Mouse (Mus musculus) midbrain, embryonic 13.5 days (tissue): Measurements from ENCODE around the gene Mon1a. TPM values are rescaled to one million over a fixed set of nuclear protein-coding genes. Genes with fewer than 3 reads are reported as not detected.

Experiments used
- ATAC-seq: fragments of 200-750 bp; cut with Nextera tagmentation; 2 replicates; pipeline ENCODE4 v1.8.0; 2017; ENCODE audit warnings: mild to moderate bottlenecking, moderate TSS enrichment, moderate library complexity
- H3K27ac ChIP-seq: fragments of 300-500 bp; sonication (generic); 2 replicates; pipeline ENCODE4 v1.5.1; 2015; ENCODE audit warnings: inconsistent platforms, mild to moderate bottlenecking, moderate library complexity
- H3K27me3 ChIP-seq: fragments of 300-500 bp; sonication (generic); 2 replicates; pipeline ENCODE4 v1.6.1; 2015; ENCODE audit warnings: mild to moderate bottlenecking, inconsistent platforms
- H3K36me3 ChIP-seq: fragments of 300-500 bp; sonication (generic); 2 replicates; pipeline ENCODE4 v1.6.1; 2015; ENCODE audit warnings: mild to moderate bottlenecking, inconsistent platforms
- H3K4me1 ChIP-seq: fragments of 300-500 bp; sonication (generic); replicated peaks from 2 replicates; pipeline ENCODE4 v1.6.1; 2015; ENCODE audit warnings: inconsistent platforms
- H3K4me2 ChIP-seq: fragments of 300-500 bp; sonication (generic); replicated peaks from 2 replicates; pipeline ENCODE4 v1.6.1; 2015; ENCODE audit warnings: moderate library complexity, mild to moderate bottlenecking, inconsistent platforms
- H3K4me3 ChIP-seq: fragments of 300-500 bp; sonication (generic); replicated peaks from 2 replicates; pipeline ENCODE4 v1.5.1; 2015; ENCODE audit warnings: mild to moderate bottlenecking, inconsistent platforms
- H3K9ac ChIP-seq: fragments of 300-500 bp; sonication (generic); replicated peaks from 2 replicates; pipeline ENCODE4 v1.6.1; 2015; ENCODE audit warnings: mild to moderate bottlenecking, inconsistent platforms
- H3K9me3 ChIP-seq: fragments of 300-500 bp; sonication (generic); 2 replicates; pipeline ENCODE4 v1.6.1; 2016; ENCODE audit warnings: mild to moderate bottlenecking, inconsistent platforms
- WGBS: fragments of 180-500 bp; shearing (Covaris S2); methylation state at CpG from one replicate; pipeline ENCODE4 v1.1.7; 2015; 5-methylcytosine and 5-hydroxymethylcytosine counted together
- polyA plus RNA-seq: library from polyadenylated mRNA; unstranded; fragments of >200 nt; fragmentation: Nextera tagmentation; extraction: Ambion mirVana; gene quantifications from 2 replicates; pipeline ENCODE4 v1.2.1, GENCODE M21; 2015

The Mon1a gene
- polyA plus RNA-seq = 21.5 and 23.8 TPM in 2 replicates

DNA sequence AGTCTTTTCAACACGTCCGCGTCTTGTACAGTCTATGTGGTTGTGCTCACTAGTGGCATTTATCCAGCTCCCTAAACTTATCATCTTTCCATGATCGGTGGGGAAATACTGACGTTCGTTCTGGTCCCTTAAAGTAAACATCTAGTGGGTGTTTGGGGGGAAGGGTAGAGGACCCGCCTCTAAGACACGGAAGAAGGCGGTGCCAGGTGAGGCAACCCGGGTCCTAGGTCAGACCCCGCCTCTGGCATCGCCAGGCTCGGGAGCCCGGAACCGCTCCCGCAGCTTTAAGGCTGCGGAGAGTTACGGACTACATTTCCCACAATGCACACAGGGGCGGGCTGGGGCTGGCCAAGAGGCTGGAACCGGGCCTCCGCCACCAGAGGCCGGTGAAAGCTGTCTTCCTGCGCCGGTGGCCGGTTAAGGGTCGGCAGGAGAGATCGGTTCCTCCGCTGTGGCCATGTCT, at the start of gene Mon1a:
Gene Mon1a, plus strand, starts transcription at position 348 of the 463 bp plus-strand sequence.
- Histone ChIP-seq H3K27ac (peak within 1 kb of the TSS; percentile 62), H3K36me3 (peaks cover 2% of the 10 kb centered on the region; the same call in 1 of the 2 replicates), H3K4me3 (peak within 1 kb of the TSS; percentile 71), H3K9me3 (no peaks in the 10 kb centered on the region), H3K27me3 (peaks cover 16% of the 10 kb centered on the region), H3K9ac (peak within 1 kb of the TSS; percentile 76), H3K4me2 (peak within 1 kb of the TSS; percentile 79), H3K4me1 (peaks cover 17% of the 10 kb centered on the region)
- peak; percentile 96 for ATAC-seq
- WGBS = under 1% methylated on average over 27 of the region's 28 CpGs

DNA sequence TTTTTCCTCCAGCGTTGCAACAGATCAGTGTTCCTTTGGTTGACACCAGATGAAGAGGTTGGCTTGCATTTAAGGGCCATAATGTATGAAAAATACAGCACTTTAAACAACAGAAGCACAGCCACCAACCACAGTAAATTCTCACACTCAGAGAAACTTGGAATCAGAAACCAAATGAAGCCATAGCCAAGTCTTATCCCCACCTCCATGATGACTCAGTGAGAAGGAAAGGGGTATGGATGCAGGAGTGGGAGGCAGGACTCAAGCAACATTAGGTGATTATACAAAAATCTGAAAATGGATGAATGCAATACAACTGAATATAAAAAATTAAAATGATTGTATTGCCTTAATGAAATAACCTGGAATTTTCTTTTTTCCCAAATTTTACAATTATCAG, 49.1 kb upstream of the Mon1a start:
- Histone ChIP-seq H3K27me3 (no peaks in the 10 kb centered on the region), H3K9me3 (no peaks in the 10 kb centered on the region), H3K4me3 (no peak overlapping the region), H3K27ac (no peak overlapping the region), H3K36me3 (peaks cover 27% of the 10 kb centered on the region), H3K4me2 (no peak overlapping the region), H3K9ac (no peak overlapping the region), H3K4me1 (no peaks in the 10 kb centered on the region)
- no peak for ATAC-seq
- 91% methylated on average over 1 of the region's 1 CpGs for WGBS

DNA sequence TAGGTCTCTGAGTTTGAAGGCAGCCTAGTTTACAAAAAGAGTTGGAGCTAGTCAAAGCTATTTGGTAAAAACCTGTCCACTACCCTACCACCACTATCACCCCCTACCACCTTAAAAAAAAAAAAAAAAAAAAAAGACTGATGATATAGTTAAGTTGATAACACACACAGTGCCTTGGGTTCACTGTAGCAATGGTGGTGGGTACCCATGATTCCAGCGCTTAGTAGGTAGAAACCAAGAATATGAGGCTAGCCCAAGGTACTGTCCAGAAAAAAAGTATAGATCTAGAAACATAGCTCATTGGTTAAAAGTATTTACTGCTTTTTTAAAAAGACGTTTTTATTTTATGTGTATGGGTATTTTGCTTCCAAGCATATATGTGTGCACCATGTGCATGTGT, 45.2 kb upstream of the Mon1a start:
- Histone ChIP-seq H3K36me3 (peaks cover 38% of the 10 kb centered on the region), H3K27me3 (no peaks in the 10 kb centered on the region), H3K4me2 (no peak overlapping the region), H3K4me3 (no peak overlapping the region), H3K27ac (no peak overlapping the region), H3K9me3 (no peaks in the 10 kb centered on the region), H3K9ac (no peak overlapping the region), H3K4me1 (no peaks in the 10 kb centered on the region)
- ATAC-seq = no peak
- WGBS = 99% methylated on average over 2 of the region's 2 CpGs

DNA sequence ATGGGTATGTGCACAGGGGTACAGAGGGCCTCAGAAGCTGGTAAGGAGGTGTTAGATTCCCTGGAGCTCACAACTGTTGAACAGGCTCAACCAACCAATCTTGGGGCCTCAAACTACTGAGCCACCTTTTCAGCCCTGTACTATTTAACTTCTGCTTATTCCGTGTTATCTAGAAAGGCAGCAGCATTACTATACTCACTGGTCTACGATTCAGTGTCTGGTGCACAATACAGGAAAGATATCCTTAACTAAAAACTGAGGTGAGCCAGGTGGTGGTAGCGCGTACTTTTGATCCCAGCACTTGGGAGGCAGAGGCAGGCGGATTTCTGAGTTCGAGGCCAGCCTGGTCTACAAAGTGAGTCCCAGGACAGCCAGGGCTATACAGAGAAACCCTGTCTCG, 39.0 kb upstream of the Mon1a start:
- no peaks in the 10 kb centered on the region for H3K9me3 ChIP-seq
- H3K4me1 ChIP-seq = no peaks in the 10 kb centered on the region
- H3K4me3 ChIP-seq = no peak overlapping the region
- H3K36me3 ChIP-seq = peaks cover 59% of the 10 kb centered on the region
- H3K4me2 ChIP-seq = no peak overlapping the region
- WGBS = 98% methylated on average over 7 of the region's 7 CpGs
- no peaks in the 10 kb centered on the region for H3K27me3 ChIP-seq
- H3K9ac ChIP-seq = no peak overlapping the region
- no peak overlapping the region for H3K27ac ChIP-seq
- no peak for ATAC-seq

DNA sequence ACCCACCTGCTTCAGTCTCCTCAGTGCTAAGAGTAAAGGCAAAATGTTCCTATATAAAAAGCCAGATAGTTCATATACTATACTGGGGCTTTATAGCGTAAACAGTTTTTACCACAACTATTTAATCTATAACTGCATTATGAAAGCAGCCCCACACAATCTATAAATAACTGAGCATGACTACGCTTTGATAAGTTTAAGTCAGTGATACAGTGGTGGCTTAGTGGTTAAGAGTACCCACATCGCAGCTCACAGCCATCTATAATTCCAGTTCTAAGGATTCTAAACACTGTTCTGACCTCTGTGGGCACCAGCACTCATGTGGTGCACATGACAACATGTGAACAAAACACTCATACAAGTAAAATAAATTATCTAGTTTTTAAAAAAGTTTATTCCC, 29.6 kb upstream of the Mon1a start:
- no peak overlapping the region for H3K4me3 ChIP-seq
- WGBS = 96% methylated on average over 3 of the region's 3 CpGs
- no peaks in the 10 kb centered on the region for H3K27me3 ChIP-seq
- no peaks in the 10 kb centered on the region for H3K9me3 ChIP-seq
- H3K27ac ChIP-seq = no peak overlapping the region
- no peak for ATAC-seq
- H3K9ac ChIP-seq = no peak overlapping the region
- H3K4me2 ChIP-seq = no peak overlapping the region
- peaks cover 26% of the 10 kb centered on the region for H3K36me3 ChIP-seq
- H3K4me1 ChIP-seq = no peaks in the 10 kb centered on the region

DNA sequence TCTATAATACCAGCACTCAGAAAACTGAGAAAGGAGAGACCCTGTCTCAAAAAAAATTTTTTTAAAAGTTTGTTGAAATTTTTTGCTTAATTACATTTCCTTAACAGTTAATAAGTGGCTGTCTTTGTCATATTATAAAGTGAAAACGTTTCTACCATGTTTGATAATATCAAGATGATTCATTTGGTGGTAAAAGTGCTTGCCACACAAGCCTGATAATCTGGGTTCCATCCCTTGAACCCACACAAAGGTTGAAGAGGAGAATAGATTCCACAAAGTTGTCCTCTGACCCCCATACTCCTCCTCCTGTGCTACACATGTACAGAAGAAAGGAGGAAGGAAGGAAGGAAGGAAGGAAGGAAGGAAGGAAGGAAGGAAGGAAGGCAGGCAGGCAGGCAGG, 23.5 kb upstream of the Mon1a start:
- 78% methylated on average over 1 of the region's 1 CpGs for WGBS
- no peak overlapping the region for H3K4me3 ChIP-seq
- H3K27me3 ChIP-seq = no peaks in the 10 kb centered on the region
- no peak for ATAC-seq
- H3K27ac ChIP-seq = no peak overlapping the region
- no peaks in the 10 kb centered on the region for H3K9me3 ChIP-seq
- H3K4me2 ChIP-seq = no peak overlapping the region
- peaks cover 10% of the 10 kb centered on the region for H3K36me3 ChIP-seq
- H3K4me1 ChIP-seq = peaks cover 3% of the 10 kb centered on the region; the same call in 1 of the 2 replicates
- no peak overlapping the region for H3K9ac ChIP-seq

DNA sequence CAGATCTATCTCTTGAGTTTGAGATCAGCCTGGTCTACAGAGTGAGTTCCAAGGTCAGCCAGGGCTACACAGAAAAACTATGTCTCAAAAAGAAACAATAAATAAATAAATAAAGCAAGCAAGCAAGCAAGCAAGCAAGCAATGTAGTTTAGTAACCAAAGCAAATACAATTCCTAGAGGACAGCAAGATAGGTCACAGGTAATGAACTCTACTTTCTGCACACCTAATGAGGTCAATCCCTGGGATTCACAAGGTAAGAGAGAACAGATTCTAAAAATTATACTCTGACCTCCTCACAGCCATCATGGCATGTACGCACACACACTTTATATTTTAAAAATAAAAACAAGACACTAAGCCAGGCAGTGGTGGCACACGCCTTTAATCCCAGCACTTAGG, 21.9 kb upstream of the Mon1a start:
- Histone ChIP-seq H3K27me3 (no peaks in the 10 kb centered on the region), H3K36me3 (peaks cover 7% of the 10 kb centered on the region; the same call in 1 of the 2 replicates), H3K27ac (no peak overlapping the region), H3K4me3 (no peak overlapping the region), H3K4me2 (no peak overlapping the region), H3K4me1 (peaks cover 11% of the 10 kb centered on the region), H3K9me3 (no peaks in the 10 kb centered on the region), H3K9ac (no peak overlapping the region)
- no peak for ATAC-seq
- 97% methylated on average over 2 of the region's 2 CpGs for WGBS

DNA sequence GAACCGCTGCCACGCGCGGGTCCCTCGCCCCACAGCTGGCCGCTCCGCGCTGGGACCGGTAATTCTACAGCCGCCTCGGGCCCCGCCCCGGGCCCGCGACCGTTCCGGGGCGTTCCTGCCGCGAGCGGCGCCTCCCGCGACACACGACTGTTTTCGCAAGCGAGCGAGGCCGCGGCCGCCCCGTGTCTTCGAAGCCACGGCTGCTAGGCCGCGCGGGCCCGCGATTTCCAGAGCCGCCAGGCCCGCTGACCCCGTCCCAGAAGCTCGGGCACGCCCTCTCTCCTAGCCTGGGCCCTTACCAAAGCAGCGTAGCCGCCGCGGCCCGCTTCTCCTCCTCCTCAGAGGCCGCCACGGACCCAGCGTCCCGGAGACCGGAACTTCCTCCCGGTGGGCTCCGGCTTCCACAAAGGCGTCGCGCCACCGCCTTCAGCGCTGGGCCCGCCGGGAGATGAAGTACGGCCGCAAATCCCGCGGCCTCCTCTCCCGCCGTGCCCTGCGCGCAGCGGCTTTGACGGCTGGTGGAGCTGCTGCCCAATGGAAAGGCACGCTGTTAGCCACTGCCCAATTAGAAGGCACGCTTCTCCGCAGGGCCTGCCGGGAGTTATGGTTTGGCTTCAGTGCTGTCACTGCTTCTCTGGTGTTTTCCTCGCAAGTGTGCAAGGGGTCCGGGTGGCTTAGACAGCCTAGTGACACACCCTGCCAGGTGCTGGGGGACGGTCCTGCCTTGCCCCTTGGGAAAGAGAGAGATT, 15.4 kb upstream of the Mon1a start:
- H3K9ac ChIP-seq = peak overlapping the region; percentile 98
- H3K4me1 ChIP-seq = peaks cover 24% of the 10 kb centered on the region
- H3K9me3 ChIP-seq = no peaks in the 10 kb centered on the region
- H3K27ac ChIP-seq = peak overlapping the region; percentile 96
- H3K27me3 ChIP-seq = no peaks in the 10 kb centered on the region
- peak overlapping the region; percentile 74 for H3K4me2 ChIP-seq
- ATAC-seq = peak; percentile 100
- under 1% methylated on average over 73 of the region's 80 CpGs for WGBS
- peak overlapping the region; percentile 99 for H3K4me3 ChIP-seq
- peaks cover 4% of the 10 kb centered on the region; the same call in 1 of the 2 replicates for H3K36me3 ChIP-seq

DNA sequence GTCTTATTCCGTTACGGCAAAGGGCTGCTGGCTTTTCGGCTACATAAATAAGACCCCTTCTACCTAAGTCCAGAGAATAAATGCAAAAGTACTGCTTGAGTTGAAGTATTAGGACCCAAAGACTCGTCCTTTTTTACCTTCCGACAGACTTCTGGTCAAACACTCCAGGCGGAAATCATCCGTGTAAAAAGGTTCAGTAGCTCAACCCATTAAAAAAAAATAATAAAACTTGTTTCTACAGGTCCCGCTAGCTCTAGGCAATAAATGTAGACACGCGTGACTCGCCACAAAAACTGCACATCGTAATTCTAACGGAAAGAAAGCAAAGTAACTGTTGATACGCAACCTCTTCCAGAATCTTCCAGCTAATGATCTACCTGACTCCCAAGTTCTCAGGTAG, 14.8 kb upstream of the Mon1a start, which contains the start of gene Rbm6:
Gene Rbm6, minus strand, starts transcription at position 101 of the 400 bp plus-strand sequence.
- WGBS = 12% methylated on average over 14 of the region's 14 CpGs
- no peak for ATAC-seq
- Histone ChIP-seq H3K4me3 (peak within 1 kb of the TSS; percentile 99), H3K9me3 (no peaks in the 10 kb centered on the region), H3K4me1 (peaks cover 24% of the 10 kb centered on the region), H3K4me2 (peak within 1 kb of the TSS; percentile 74), H3K27ac (peak within 1 kb of the TSS; percentile 96), H3K27me3 (no peaks in the 10 kb centered on the region), H3K9ac (peak within 1 kb of the TSS; percentile 98), H3K36me3 (peaks cover 4% of the 10 kb centered on the region; the same call in 1 of the 2 replicates)

DNA sequence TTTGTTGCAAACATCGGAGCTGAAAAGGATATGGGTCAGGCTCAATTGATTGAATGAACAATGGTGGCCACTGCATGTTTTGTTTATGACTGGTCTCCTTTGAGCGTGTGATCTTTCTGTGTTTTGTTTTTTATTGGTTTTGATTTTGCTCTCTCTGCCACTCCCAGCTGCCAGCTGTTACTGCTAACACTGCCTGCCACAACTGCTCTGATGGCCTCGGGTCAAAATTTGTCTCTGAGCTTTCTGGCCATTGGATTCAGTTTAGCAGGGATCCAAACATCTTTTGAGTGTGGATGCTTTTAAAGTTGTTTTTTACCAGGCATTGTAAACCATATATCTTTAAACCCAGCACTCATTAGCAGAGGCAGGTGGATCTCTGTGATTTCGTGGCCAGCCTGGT, 7.5 kb upstream of the Mon1a start:
- H3K4me2 ChIP-seq = no peak overlapping the region
- no peaks in the 10 kb centered on the region for H3K9me3 ChIP-seq
- H3K27me3 ChIP-seq = no peaks in the 10 kb centered on the region
- 81% methylated on average over 4 of the region's 4 CpGs for WGBS
- no peaks in the 10 kb centered on the region for H3K36me3 ChIP-seq
- H3K4me1 ChIP-seq = no peaks in the 10 kb centered on the region
- no peak for ATAC-seq
- H3K27ac ChIP-seq = no peak overlapping the region
- no peak overlapping the region for H3K4me3 ChIP-seq
- no peak overlapping the region for H3K9ac ChIP-seq

DNA sequence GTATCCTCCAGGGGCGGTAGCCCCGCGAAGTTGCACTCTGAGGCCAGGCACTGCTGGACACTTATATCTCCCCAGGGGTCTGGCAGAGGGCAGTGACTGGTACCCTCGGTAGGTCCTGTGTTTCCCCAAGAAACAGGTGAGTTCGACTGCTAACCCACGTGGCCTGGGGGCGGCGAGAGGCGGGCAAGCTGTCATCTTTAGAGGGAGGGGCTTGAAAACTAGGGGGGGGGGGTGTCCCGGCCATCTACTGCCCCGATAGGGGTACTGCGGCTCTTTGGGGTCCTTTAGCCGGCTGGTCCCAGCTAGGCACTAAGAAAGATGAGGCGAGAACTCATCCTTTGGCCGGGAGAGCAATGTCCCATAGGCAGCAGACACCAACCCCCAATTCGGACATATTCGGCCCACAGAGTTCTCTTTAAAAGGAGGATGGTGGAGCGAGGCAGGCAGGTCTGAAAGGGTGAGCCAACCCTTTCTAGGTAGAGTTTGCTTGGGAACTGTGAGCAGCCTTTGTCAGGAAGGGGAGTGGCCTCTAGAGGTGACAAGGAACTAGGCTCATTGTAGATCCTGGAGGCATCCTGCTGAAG, 408 bp downstream of the Mon1a start:
- Histone ChIP-seq H3K9ac (peak overlapping the region; percentile 76), H3K9me3 (no peaks in the 10 kb centered on the region), H3K4me3 (peak overlapping the region; percentile 71), H3K27ac (peak overlapping the region; percentile 62), H3K27me3 (peaks cover 16% of the 10 kb centered on the region), H3K4me1 (peaks cover 17% of the 10 kb centered on the region), H3K36me3 (peaks cover 2% of the 10 kb centered on the region; the same call in 1 of the 2 replicates), H3K4me2 (peak overlapping the region; percentile 79)
- ATAC-seq = peak; percentile 91
- WGBS = under 1% methylated on average over 18 of the region's 18 CpGs

DNA sequence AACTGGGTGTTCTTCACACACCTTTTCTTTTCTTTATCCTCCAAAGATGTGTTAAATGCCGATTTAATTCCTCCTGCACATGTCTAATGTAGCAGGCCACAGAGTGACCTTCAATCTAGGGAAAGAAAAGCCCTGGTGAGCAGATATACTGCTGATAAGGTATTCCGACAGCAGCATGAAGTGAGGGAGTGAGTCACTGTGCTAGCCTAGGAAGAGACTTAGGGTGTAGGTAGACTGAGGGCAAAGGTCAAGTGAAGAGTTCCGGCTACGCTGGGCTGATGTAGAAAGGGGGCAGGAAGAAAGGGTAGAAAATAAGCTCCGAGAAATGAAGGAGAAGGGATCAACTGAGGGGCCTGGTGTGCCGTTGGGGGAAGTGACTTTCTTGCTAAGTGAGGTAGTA, 2.3 kb downstream of the Mon1a start:
- H3K4me1 ChIP-seq = peaks cover 17% of the 10 kb centered on the region
- H3K27ac ChIP-seq = no peak overlapping the region
- no peak overlapping the region for H3K9ac ChIP-seq
- no peak overlapping the region for H3K4me2 ChIP-seq
- H3K4me3 ChIP-seq = no peak overlapping the region
- WGBS = 95% methylated on average over 6 of the region's 6 CpGs
- peaks cover 16% of the 10 kb centered on the region for H3K27me3 ChIP-seq
- ATAC-seq = no peak
- H3K36me3 ChIP-seq = peaks cover 2% of the 10 kb centered on the region; the same call in 1 of the 2 replicates
- H3K9me3 ChIP-seq = no peaks in the 10 kb centered on the region
